Mouse (Mus musculus) myocyte (in vitro differentiated cells): ENCODE data around the gene Fat3. TPM values are rescaled to one million over a fixed set of nuclear protein-coding genes. Genes with fewer than 3 reads are reported as not detected.

Experiments used
- H3K27me3 ChIP-seq: one replicate; pipeline ENCODE4 v1.6.1; 2011; ENCODE audit not compliant: control insufficient read depth, insufficient read depth, insufficient read length
- H3K36me3 ChIP-seq: one replicate; pipeline ENCODE4 v1.6.1; 2011; ENCODE audit not compliant: control insufficient read depth, insufficient read depth
- H3K4me2 ChIP-seq: one replicate; pipeline ENCODE4 v1.6.1; 2011; ENCODE audit warnings: low read depth, control low read depth
- H3K4me3 ChIP-seq: one replicate; pipeline ENCODE4 v1.5.1; 2011; ENCODE audit warnings: mild to moderate bottlenecking, control low read depth, moderate library complexity
- H3K79me2 ChIP-seq: one replicate; pipeline ENCODE4 v1.6.1; 2011; ENCODE audit not compliant: control insufficient read depth, insufficient read depth
- H3ac ChIP-seq: one replicate; pipeline ENCODE4 v1.6.1; 2011; ENCODE audit not compliant: control insufficient read depth, insufficient read length
- CEBPB ChIP-seq: IDR thresholded peaks from 2 replicates; pipeline ENCODE4 v1.6.1; 2011; ENCODE audit warnings: mild to moderate bottlenecking, moderate library complexity; ENCODE audit not compliant: poor library complexity, insufficient read depth, severe bottlenecking
- E2F4 ChIP-seq: IDR thresholded peaks from one replicate; pipeline ENCODE4 v1.6.1; 2011; ENCODE audit warnings: mild to moderate bottlenecking, control low read depth, moderate library complexity; ENCODE audit not compliant: insufficient read depth
- MAX ChIP-seq: IDR thresholded peaks from one replicate; pipeline ENCODE4 v1.6.1; 2011; ENCODE audit warnings: low read depth, mild to moderate bottlenecking, control low read depth
- MYOD1 ChIP-seq, 3 experiments: IDR thresholded peaks; one replicate each; pipeline ENCODE4 v1.6.1; 2011; ENCODE audit warnings: control low read depth in 2 of 3, low read depth in 2 of 3, mild to moderate bottlenecking in 2 of 3, moderate library complexity in 1 of 3; ENCODE audit not compliant: insufficient read length in 2 of 3, control insufficient read depth in 1 of 3
- MYOG ChIP-seq, 3 experiments: IDR thresholded peaks; one replicate each; pipeline ENCODE4 v1.6.1; 2011; ENCODE audit warnings: control low read depth in 2 of 3, low read depth in 2 of 3, mild to moderate bottlenecking in 2 of 3; ENCODE audit not compliant: insufficient read length in 2 of 3, control insufficient read depth in 1 of 3, insufficient read depth in 1 of 3
- POLR2A ChIP-seq: IDR thresholded peaks from one replicate; pipeline ENCODE4 v1.6.1; 2011; ENCODE audit warnings: low read depth, mild to moderate bottlenecking, control low read depth, moderate library complexity; ENCODE audit not compliant: insufficient read length
- POLR2AphosphoS2 ChIP-seq: IDR thresholded peaks from one replicate; pipeline ENCODE4 v1.6.1; 2011; ENCODE audit warnings: low read depth, control low read depth; ENCODE audit not compliant: insufficient read length
- REST ChIP-seq: IDR thresholded peaks from one replicate; pipeline ENCODE4 v1.6.1; 2011; ENCODE audit warnings: mild to moderate bottlenecking, control low read depth, moderate library complexity; ENCODE audit not compliant: insufficient read depth, insufficient read length
- SRF ChIP-seq: IDR thresholded peaks from one replicate; pipeline ENCODE4 v1.6.1; 2011; ENCODE audit warnings: low read depth; ENCODE audit not compliant: control insufficient read depth, insufficient read length
- TCF12 ChIP-seq: IDR thresholded peaks from one replicate; pipeline ENCODE4 v1.6.1; 2011; ENCODE audit warnings: mild to moderate bottlenecking, control low read depth; ENCODE audit not compliant: poor library complexity, insufficient read depth, severe bottlenecking
- TCF3 ChIP-seq: IDR thresholded peaks from one replicate; pipeline ENCODE4 v1.6.1; 2011; ENCODE audit warnings: low read depth, control low read depth; ENCODE audit not compliant: insufficient read length
- USF1 ChIP-seq: IDR thresholded peaks from one replicate; pipeline ENCODE4 v1.6.1; 2011; ENCODE audit warnings: low read depth, mild to moderate bottlenecking, control low read depth, moderate library complexity
- polyA plus RNA-seq: library from polyadenylated mRNA; unstranded; fragments of >200 nt; fragmentation: generic; extraction: Trizol; gene quantifications from one replicate; pipeline ENCODE4 v1.2.1, GENCODE M21; 2012; ENCODE audit warnings: missing spikeins

Fat3 gene
- polyA plus RNA-seq, 1 experiment = not detected

GRCm38 (mm10) chr9:16283033-16283432, 218.1 kb downstream of the Fat3 start:
- no peak overlapping the region for H3K4me3 ChIP-seq
- no peak overlapping the region for H3ac ChIP-seq
- H3K36me3 ChIP-seq = no peaks in the 10 kb centered on the region
- peak overlapping the region; percentile 55 for H3K4me2 ChIP-seq
- TF ChIP-seq CEBPB (no peak), MAX (no peak), TCF3 (no peak), POLR2A (no peak), POLR2AphosphoS2 (no peak), MYOD1 (IDR thresholded peaks at IDR 0.05; ENCODE audit: control insufficient read depth in 1 of 3, insufficient read length in 2 of 3, low read depth in 2 of 3) (no peak), USF1 (no peak)
- H3K79me2 ChIP-seq = no peaks in the 10 kb centered on the region
- no peaks in the 10 kb centered on the region for H3K27me3 ChIP-seq

- TF ChIP-seq POLR2AphosphoS2 (no peak), CEBPB (no peak), SRF (no peak), REST (no peak), MYOG (IDR thresholded peaks at IDR 0.05; ENCODE audit: control insufficient read depth in 1 of 3, insufficient read depth in 1 of 3, insufficient read length in 2 of 3, low read depth in 2 of 3) (no peak), MYOD1 (IDR thresholded peaks at IDR 0.05; ENCODE audit: control insufficient read depth in 1 of 3, insufficient read length in 2 of 3, low read depth in 2 of 3) (peak in 1 of 3 experiments; percentile 39)
- H3ac ChIP-seq = no peak overlapping the region
- no peak overlapping the region for H3K4me3 ChIP-seq
- no peaks in the 10 kb centered on the region for H3K27me3 ChIP-seq
- no peaks in the 10 kb centered on the region for H3K36me3 ChIP-seq
- peak overlapping the region; percentile 55 for H3K4me2 ChIP-seq
- no peaks in the 10 kb centered on the region for H3K79me2 ChIP-seq
These were observed 218.7 kb downstream of the Fat3 start for GRCm38 (mm10) chr9:16282291-16282804.

GRCm38 (mm10) chr9:16275589-16275988, 225.5 kb downstream of the Fat3 start:
- H3K36me3 ChIP-seq = no peaks in the 10 kb centered on the region
- no peak overlapping the region for H3K4me2 ChIP-seq
- TF ChIP-seq MYOD1 (IDR thresholded peaks at IDR 0.05; ENCODE audit: control insufficient read depth in 1 of 3, insufficient read length in 2 of 3, low read depth in 2 of 3) (no peak), POLR2AphosphoS2 (no peak), SRF (no peak), TCF12 (no peak), MYOG (IDR thresholded peaks at IDR 0.05; ENCODE audit: control insufficient read depth in 1 of 3, insufficient read depth in 1 of 3, insufficient read length in 2 of 3, low read depth in 2 of 3) (no peak), TCF3 (no peak), CEBPB (no peak), MAX (no peak), POLR2A (no peak), REST (no peak), E2F4 (no peak), USF1 (no peak)
- H3ac ChIP-seq = no peak overlapping the region
- H3K4me3 ChIP-seq = no peak overlapping the region
- no peaks in the 10 kb centered on the region for H3K79me2 ChIP-seq
- no peaks in the 10 kb centered on the region for H3K27me3 ChIP-seq

- H3K4me2 ChIP-seq = no peak overlapping the region
- H3K27me3 ChIP-seq = no peaks in the 10 kb centered on the region
- H3K4me3 ChIP-seq = no peak overlapping the region
- no peak overlapping the region for H3ac ChIP-seq
- no peaks in the 10 kb centered on the region for H3K79me2 ChIP-seq
- TF ChIP-seq TCF3 = no peak
- no peak for TF ChIP-seq MYOD1 (IDR thresholded peaks at IDR 0.05; ENCODE audit: control insufficient read depth in 1 of 3, insufficient read length in 2 of 3, low read depth in 2 of 3)
- no peak for TF ChIP-seq REST
- no peak for TF ChIP-seq POLR2AphosphoS2
- no peak for TF ChIP-seq TCF12
- no peak for TF ChIP-seq MYOG (IDR thresholded peaks at IDR 0.05; ENCODE audit: control insufficient read depth in 1 of 3, insufficient read depth in 1 of 3, insufficient read length in 2 of 3, low read depth in 2 of 3)
- TF ChIP-seq E2F4 = no peak
- no peak for TF ChIP-seq USF1
- no peak for TF ChIP-seq SRF
- no peak for TF ChIP-seq CEBPB
- TF ChIP-seq MAX = no peak
- no peak for TF ChIP-seq POLR2A
- H3K36me3 ChIP-seq = no peaks in the 10 kb centered on the region
These were observed 227.0 kb downstream of the Fat3 start for GRCm38 (mm10) chr9:16274130-16274529.

GRCm38 (mm10) chr9:16272810-16273209, 228.3 kb downstream of the Fat3 start:
- no peaks in the 10 kb centered on the region for H3K27me3 ChIP-seq
- no peak overlapping the region for H3ac ChIP-seq

More at GRCm38 (mm10) chr9:16272810-16273209, 228.3 kb downstream of the Fat3 start:
- Histone ChIP-seq H3K79me2 (no peaks in the 10 kb centered on the region), H3K36me3 (no peaks in the 10 kb centered on the region), H3K4me2 (no peak overlapping the region), H3K4me3 (no peak overlapping the region)
- TF ChIP-seq MYOG (IDR thresholded peaks at IDR 0.05; ENCODE audit: control insufficient read depth in 1 of 3, insufficient read depth in 1 of 3, insufficient read length in 2 of 3, low read depth in 2 of 3) = no peak
- no peak for TF ChIP-seq TCF3
